Mouse (Mus musculus) small intestine, adult 2 months (tissue): ENCODE data around the gene Unc13b.

ENCODE experiments used
- CTCF ChIP-seq: fragments of 200-500 bp; IDR thresholded peaks from 2 replicates; pipeline ENCODE4 v1.5.1; 2012; ENCODE audit warnings: low read depth, mild to moderate bottlenecking, control low read depth, inconsistent platforms, low read length, moderate library complexity, mixed read lengths; ENCODE audit not compliant: insufficient replicate concordance, insufficient read length; ENCODE audit errors: extremely low read depth
- POLR2A ChIP-seq: fragments of 200-500 bp; IDR thresholded peaks from 2 replicates; pipeline ENCODE4 v1.6.1; 2012; ENCODE audit warnings: low read depth, mild to moderate bottlenecking, control low read depth, inconsistent platforms, low read length, moderate library complexity

GRCm38 (mm10) chr4:43059697-43060096, 944 bp downstream of the Unc13b start:
- TF ChIP-seq CTCF (no peak), POLR2A (no peak)
